ENCODE assay signal across 17 mouse cellular contexts in genomic region chr14:33977748-33978147, GRCm38 (mm10). TPM values are rescaled to one million over a fixed set of nuclear protein-coding genes. Genes with fewer than 3 reads are reported as not detected.
DNase-seq lines count a peak whose midpoint lies in the region; ATAC-seq and TF ChIP-seq lines count a peak whose summit lies in the region.
"Had no signal": no experiment of that assay in that cellular context is flagged by ENCODE, and none has a peak within 500 bp of the region (broad histone marks: within the 10 kb centered on the region; RNA-seq: fewer than 3 reads in every experiment).

No protein-coding gene starts in this region.

- WGBS in forebrain, postnatal 0 days, result 39% methylated on average over 7 of the region's 7 CpGs
- WGBS in forebrain, embryonic 16.5 days, result 38% methylated on average over 7 of the region's 7 CpGs
- WGBS in neural tube, embryonic 13.5 days, result 39% methylated on average over 7 of the region's 7 CpGs
- WGBS in hindbrain, postnatal 0 days, result 29% methylated on average over 7 of the region's 7 CpGs

- H3K27me3 ChIP-seq in forebrain, postnatal 0 days (ENCODE audit: insufficient read depth, low read length), result no peaks in the 10 kb centered on the region
- no peaks in the 10 kb centered on the region for H3K27me3 ChIP-seq in forebrain, embryonic 16.5 days (replicated peaks; ENCODE audit: control insufficient read depth, insufficient read depth, low read length)
- peaks cover 15% of the 10 kb centered on the region for H3K27me3 ChIP-seq in neural tube, embryonic 13.5 days
- H3K27me3 ChIP-seq in hindbrain, postnatal 0 days (ENCODE audit: insufficient read depth, low read length), result no peaks in the 10 kb centered on the region

- no peak for ATAC-seq in forebrain, postnatal 0 days
- ATAC-seq in forebrain, embryonic 16.5 days, result no peak
- ATAC-seq in neural tube, embryonic 13.5 days (ENCODE audit: low read depth), result no peak
- ATAC-seq in hindbrain, postnatal 0 days, result no peak

- no peak overlapping the region for H3K27ac ChIP-seq in forebrain, postnatal 0 days (ENCODE audit: low read depth, low read length)
- no peak overlapping the region for H3K27ac ChIP-seq in forebrain, embryonic 16.5 days (ENCODE audit: low read length)
- H3K27ac ChIP-seq in neural tube, embryonic 13.5 days (replicated peaks), result no peak overlapping the region
- H3K27ac ChIP-seq in hindbrain, postnatal 0 days, result 0 out of 2 replicates have a peak overlapping the region, but pooled peaks have one; percentile 41

- no peak for TF ChIP-seq CTCF in forebrain, postnatal 0 days (IDR thresholded peaks at IDR 0.05; ENCODE audit: low read depth)
- no peak for TF ChIP-seq CTCF in hindbrain, postnatal 0 days (IDR thresholded peaks at IDR 0.05; ENCODE audit: low read depth)

- no peak overlapping the region for H3K9ac ChIP-seq in forebrain, postnatal 0 days
- no peak overlapping the region for H3K9ac ChIP-seq in forebrain, embryonic 16.5 days (replicated peaks; ENCODE audit: low read depth, low read length)
- no peak overlapping the region for H3K9ac ChIP-seq in neural tube, embryonic 13.5 days
- peak overlapping the region; percentile 48; the same call in 1 of the 2 replicates for H3K9ac ChIP-seq in hindbrain, postnatal 0 days (replicated peaks; ENCODE audit: low read length)

- no peaks in the 10 kb centered on the region for H3K4me1 ChIP-seq in forebrain, postnatal 0 days (ENCODE audit: insufficient read depth)
- peaks cover 8% of the 10 kb centered on the region for H3K4me1 ChIP-seq in forebrain, embryonic 16.5 days (replicated peaks; ENCODE audit: control insufficient read depth, insufficient read depth, low read length)
- peaks cover 13% of the 10 kb centered on the region for H3K4me1 ChIP-seq in neural tube, embryonic 13.5 days (replicated peaks)
- 0 out of 2 replicates have a peak, but pooled peaks cover 5% of the 10 kb centered on the region for H3K4me1 ChIP-seq in hindbrain, postnatal 0 days (ENCODE audit: insufficient read depth, low read length)

- H3K9me3 ChIP-seq in forebrain, postnatal 0 days (ENCODE audit: low read length), result no peaks in the 10 kb centered on the region
- H3K9me3 ChIP-seq in forebrain, embryonic 16.5 days (ENCODE audit: control insufficient read depth, low read length), result no peaks in the 10 kb centered on the region
- H3K9me3 ChIP-seq in neural tube, embryonic 13.5 days, result no peaks in the 10 kb centered on the region
- no peaks in the 10 kb centered on the region for H3K9me3 ChIP-seq in hindbrain, postnatal 0 days (ENCODE audit: low read length)

- H3K4me3 ChIP-seq in forebrain, postnatal 0 days (ENCODE audit: low read depth, low read length), result no peak overlapping the region; the same call in none of the 2 replicates
- no peak overlapping the region for H3K4me3 ChIP-seq in forebrain, embryonic 16.5 days (replicated peaks; ENCODE audit: low read length)
- no peak overlapping the region for H3K4me3 ChIP-seq in neural tube, embryonic 13.5 days
- peak overlapping the region; percentile 43 for H3K4me3 ChIP-seq in hindbrain, postnatal 0 days (ENCODE audit: low read length)

- DNase-seq in forebrain, postnatal 0 days, result no peak
- DNase-seq in neural tube, embryonic 10.5 days (ENCODE audit: extremely low spot score, low spot score), result no peak
- DNase-seq in hindbrain, postnatal 0 days (ENCODE audit: low spot score), result peak; percentile 40
- no peak for DNase-seq in c-Kit-positive CD71-positive TER-119-positive erythroid progenitor cells, embryonic 14.5 days (ENCODE audit: low spot score)
- no peak for DNase-seq in urinary bladder, postnatal 10 days (ENCODE audit: low spot score)
- DNase-seq in kidney, adult 11 months, result no peak
- DNase-seq: adrenal gland, adult 2 months; gastrocnemius, postnatal 14 days; heart, postnatal 36 days; kidney, adult 9 months; thymus, postnatal 4 days had no signal

- H3K36me3 ChIP-seq in forebrain, postnatal 0 days (ENCODE audit: insufficient read depth), result no peaks in the 10 kb centered on the region
- no peaks in the 10 kb centered on the region for H3K36me3 ChIP-seq in forebrain, embryonic 16.5 days (ENCODE audit: control insufficient read depth, insufficient read depth)
- H3K36me3 ChIP-seq in neural tube, embryonic 13.5 days, result no peaks in the 10 kb centered on the region
- H3K36me3 ChIP-seq in hindbrain, postnatal 0 days (ENCODE audit: insufficient read depth, low read length), result no peaks in the 10 kb centered on the region

- H3K4me2 ChIP-seq in forebrain, postnatal 0 days (ENCODE audit: low read depth), result peak overlapping the region; percentile 78; the same call in 1 of the 2 replicates
- H3K4me2 ChIP-seq in forebrain, embryonic 16.5 days (ENCODE audit: low read length), result no peak overlapping the region
- H3K4me2 ChIP-seq in neural tube, embryonic 13.5 days, result peak overlapping the region; percentile 65
- peak overlapping the region; percentile 89 for H3K4me2 ChIP-seq in hindbrain, postnatal 0 days (ENCODE audit: low read depth, low read length)

RNA-seq across cellular contexts. Expression of gene Zfp488, which starts 0.8 kb away (rescaled TPM):
- total RNA-seq in forebrain, postnatal 0 days (2014; rRNA removed), result 1.3 and 1.8 TPM in 2 replicates
- 0.36 TPM in 2 replicates for polyA plus RNA-seq in forebrain, postnatal 0 days (2015; fragmentation: Nextera tagmentation; extraction: Ambion mirVana)
- polyA plus RNA-seq in forebrain, embryonic 16.5 days (2015; fragmentation: Nextera tagmentation; extraction: Ambion mirVana), result 0.15 and 0.20 TPM in 2 replicates
- 0.18 and 0.33 TPM in 2 replicates for polyA plus RNA-seq in neural tube, embryonic 13.5 days (2015; fragmentation: Nextera tagmentation; extraction: Ambion mirVana)
- 6.5 and 7.7 TPM in 2 replicates for total RNA-seq in hindbrain, postnatal 0 days (2014; rRNA removed)
- 1.9 TPM in 2 replicates for polyA plus RNA-seq in hindbrain, postnatal 0 days (2015; fragmentation: Nextera tagmentation; extraction: Ambion mirVana)
- total RNA-seq: heart, postnatal 36 days had no signal
- polyA plus RNA-seq: adrenal gland, adult 2 months; heart, embryonic 11.5 days; liver, embryonic 16.5 days had no signal

RNA-seq across cellular contexts. Expression of gene Rbp3, which starts 23.9 kb away (rescaled TPM):
- 0.29 and 0.46 TPM in 2 replicates for total RNA-seq in forebrain, postnatal 0 days (2014; rRNA removed)
- 0.16 and 0.34 TPM in 2 replicates for polyA plus RNA-seq in forebrain, postnatal 0 days (2015; fragmentation: Nextera tagmentation; extraction: Ambion mirVana)
- not detected in 2 replicates for polyA plus RNA-seq in forebrain, embryonic 16.5 days (2015; fragmentation: Nextera tagmentation; extraction: Ambion mirVana)
- polyA plus RNA-seq in neural tube, embryonic 13.5 days (2015; fragmentation: Nextera tagmentation; extraction: Ambion mirVana), result not detected in 2 replicates
- 1.2 and 1.4 TPM in 2 replicates for total RNA-seq in hindbrain, postnatal 0 days (2014; rRNA removed)
- 0.58 and 0.71 TPM in 2 replicates for polyA plus RNA-seq in hindbrain, postnatal 0 days (2015; fragmentation: Nextera tagmentation; extraction: Ambion mirVana)
- total RNA-seq: adrenal gland, adult 2 months; gastrocnemius, postnatal 14 days; heart, postnatal 36 days; left cerebral cortex, postnatal 14 days had no signal
- polyA plus RNA-seq: adrenal gland, adult 2 months; stomach, embryonic 16.5 days had no signal

RNA-seq across cellular contexts. Expression of gene Gdf2, which starts 36.9 kb away (rescaled TPM):
- 0.05 TPM in 1 of 2 replicates, not detected in the other for total RNA-seq in forebrain, postnatal 0 days (2014; rRNA removed)
- polyA plus RNA-seq in forebrain, postnatal 0 days (2015; fragmentation: Nextera tagmentation; extraction: Ambion mirVana), result 0.06 TPM in 1 of 2 replicates, not detected in the other
- not detected in 2 replicates for polyA plus RNA-seq in forebrain, embryonic 16.5 days (2015; fragmentation: Nextera tagmentation; extraction: Ambion mirVana)
- not detected in 2 replicates for polyA plus RNA-seq in neural tube, embryonic 13.5 days (2015; fragmentation: Nextera tagmentation; extraction: Ambion mirVana)
- total RNA-seq in hindbrain, postnatal 0 days (2014; rRNA removed), result 0.37 and 0.40 TPM in 2 replicates
- 0.06 TPM in 1 of 2 replicates, not detected in the other for polyA plus RNA-seq in hindbrain, postnatal 0 days (2015; fragmentation: Nextera tagmentation; extraction: Ambion mirVana)
- total RNA-seq: adrenal gland, adult 2 months; gastrocnemius, postnatal 14 days; left cerebral cortex, postnatal 14 days had no signal
- polyA plus RNA-seq: adrenal gland, adult 2 months had no signal

RNA-seq across cellular contexts. Expression of gene Gm30083, which starts 37.2 kb away (rescaled TPM):
- not detected in 2 replicates for total RNA-seq in forebrain, postnatal 0 days (2014; rRNA removed)
- polyA plus RNA-seq in forebrain, postnatal 0 days (2015; fragmentation: Nextera tagmentation; extraction: Ambion mirVana), result not detected in 2 replicates
- not detected in 2 replicates for polyA plus RNA-seq in forebrain, embryonic 16.5 days (2015; fragmentation: Nextera tagmentation; extraction: Ambion mirVana)
- not detected in 2 replicates for polyA plus RNA-seq in neural tube, embryonic 13.5 days (2015; fragmentation: Nextera tagmentation; extraction: Ambion mirVana)
- total RNA-seq in hindbrain, postnatal 0 days (2014; rRNA removed), result not detected in 2 replicates
- polyA plus RNA-seq in hindbrain, postnatal 0 days (2015; fragmentation: Nextera tagmentation; extraction: Ambion mirVana), result not detected in 2 replicates
- total RNA-seq: adrenal gland, adult 2 months; gastrocnemius, postnatal 14 days; heart, postnatal 36 days; left cerebral cortex, postnatal 14 days had no signal
- polyA plus RNA-seq: adrenal gland, adult 2 months; heart, embryonic 11.5 days; liver, embryonic 16.5 days; stomach, embryonic 16.5 days had no signal

RNA-seq across cellular contexts. Expression of gene Gm5460, which starts 38.8 kb away (rescaled TPM):
- total RNA-seq in forebrain, postnatal 0 days (2014; rRNA removed), result not detected in 2 replicates
- polyA plus RNA-seq in forebrain, postnatal 0 days (2015; fragmentation: Nextera tagmentation; extraction: Ambion mirVana), result not detected in 2 replicates
- not detected in 2 replicates for polyA plus RNA-seq in forebrain, embryonic 16.5 days (2015; fragmentation: Nextera tagmentation; extraction: Ambion mirVana)
- not detected in 2 replicates for polyA plus RNA-seq in neural tube, embryonic 13.5 days (2015; fragmentation: Nextera tagmentation; extraction: Ambion mirVana)
- not detected in 2 replicates for total RNA-seq in hindbrain, postnatal 0 days (2014; rRNA removed)
- polyA plus RNA-seq in hindbrain, postnatal 0 days (2015; fragmentation: Nextera tagmentation; extraction: Ambion mirVana), result not detected in 2 replicates
- total RNA-seq: gastrocnemius, postnatal 14 days; heart, postnatal 36 days; left cerebral cortex, postnatal 14 days had no signal
- polyA plus RNA-seq: heart, embryonic 11.5 days; liver, embryonic 16.5 days; stomach, embryonic 16.5 days had no signal
